Mouse (Mus musculus): ENCODE data around the gene Dab2ip. TPM values are rescaled to one million over a fixed set of nuclear protein-coding genes. Genes with fewer than 3 reads are reported as not detected.
A peak's percentile ranks its signal among the peaks of the same experiment; 100 is the strongest.

Gene Dab2ip
- total and polyA plus RNA-seq, 2 experiments = 4.1 to 8.4 TPM

GRCm38 (mm10) chr2:35760867-35761266, 202.8 kb downstream of the Dab2ip start:
- no peaks in the 10 kb centered on the region for H3K27me3 ChIP-seq (ENCODE audit: control insufficient read depth, insufficient read depth, low read length)
- DNase-seq (ENCODE audit: extremely low read depth, low read depth, low spot score) = no peak
- no peaks in the 10 kb centered on the region for H3K36me3 ChIP-seq (ENCODE audit: control insufficient read depth, insufficient read depth, low read length)
- TF ChIP-seq CTCF (IDR thresholded peaks at IDR 0.05; ENCODE audit: low read depth, low read length) (no peak), POLR2A (IDR thresholded peaks at IDR 0.05; ENCODE audit: extremely low read depth, insufficient read depth, low read length) (no peak)
- H3K4me3 ChIP-seq (ENCODE audit: insufficient read depth, low read depth, low read length) = no peak overlapping the region
- H3K79me2 ChIP-seq (ENCODE audit: control insufficient read depth, insufficient read depth, low read length) = no peaks in the 10 kb centered on the region
- no peaks in the 10 kb centered on the region for H3K4me1 ChIP-seq (ENCODE audit: control insufficient read depth, insufficient read depth, low read length)
- H3K27ac ChIP-seq (replicated peaks; ENCODE audit: insufficient read depth, low read depth, low read length) = no peak overlapping the region
- no peak overlapping the region for H3K9ac ChIP-seq (ENCODE audit: low read depth, low read length)

GRCm38 (mm10) chr2:35761458-35761857, 203.4 kb downstream of the Dab2ip start:
- no peak overlapping the region for H3K4me3 ChIP-seq (ENCODE audit: insufficient read depth, low read depth, low read length)
- H3K27me3 ChIP-seq (ENCODE audit: control insufficient read depth, insufficient read depth, low read length) = no peaks in the 10 kb centered on the region
- WGBS = 83% methylated on average over 5 of the region's 5 CpGs
- H3K27ac ChIP-seq (replicated peaks; ENCODE audit: insufficient read depth, low read depth, low read length) = no peak overlapping the region
- no peak for DNase-seq (ENCODE audit: extremely low read depth, low read depth, low spot score)
- no peaks in the 10 kb centered on the region for H3K79me2 ChIP-seq (ENCODE audit: control insufficient read depth, insufficient read depth, low read length)
- H3K36me3 ChIP-seq (ENCODE audit: control insufficient read depth, insufficient read depth, low read length) = no peaks in the 10 kb centered on the region
- TF ChIP-seq CTCF (IDR thresholded peaks at IDR 0.05; ENCODE audit: low read depth, low read length) (peak; percentile 15; the same call in 1 of the 2 replicates), POLR2A (IDR thresholded peaks at IDR 0.05; ENCODE audit: extremely low read depth, insufficient read depth, low read length) (no peak)
- no peaks in the 10 kb centered on the region for H3K4me1 ChIP-seq (ENCODE audit: control insufficient read depth, insufficient read depth, low read length)
- no peak overlapping the region for H3K9ac ChIP-seq (ENCODE audit: low read depth, low read length)

GRCm38 (mm10) chr2:35763818-35764217, 205.8 kb downstream of the Dab2ip start:
- H3K4me3 ChIP-seq (ENCODE audit: insufficient read depth, low read depth, low read length) = no peak overlapping the region
- H3K79me2 ChIP-seq (ENCODE audit: control insufficient read depth, insufficient read depth, low read length) = no peaks in the 10 kb centered on the region
- no peak overlapping the region for H3K9ac ChIP-seq (ENCODE audit: low read depth, low read length)
- no peaks in the 10 kb centered on the region for H3K4me1 ChIP-seq (ENCODE audit: control insufficient read depth, insufficient read depth, low read length)
- no peak overlapping the region for H3K27ac ChIP-seq (replicated peaks; ENCODE audit: insufficient read depth, low read depth, low read length)
- TF ChIP-seq CTCF (IDR thresholded peaks at IDR 0.05; ENCODE audit: low read depth, low read length) = no peak
- no peak for TF ChIP-seq POLR2A (IDR thresholded peaks at IDR 0.05; ENCODE audit: extremely low read depth, insufficient read depth, low read length)
- no peaks in the 10 kb centered on the region for H3K36me3 ChIP-seq (ENCODE audit: control insufficient read depth, insufficient read depth, low read length)
- no peak for DNase-seq (ENCODE audit: extremely low read depth, low read depth, low spot score)
- WGBS = 91% methylated on average over 7 of the region's 7 CpGs
- H3K27me3 ChIP-seq (ENCODE audit: control insufficient read depth, insufficient read depth, low read length) = no peaks in the 10 kb centered on the region

DNA sequence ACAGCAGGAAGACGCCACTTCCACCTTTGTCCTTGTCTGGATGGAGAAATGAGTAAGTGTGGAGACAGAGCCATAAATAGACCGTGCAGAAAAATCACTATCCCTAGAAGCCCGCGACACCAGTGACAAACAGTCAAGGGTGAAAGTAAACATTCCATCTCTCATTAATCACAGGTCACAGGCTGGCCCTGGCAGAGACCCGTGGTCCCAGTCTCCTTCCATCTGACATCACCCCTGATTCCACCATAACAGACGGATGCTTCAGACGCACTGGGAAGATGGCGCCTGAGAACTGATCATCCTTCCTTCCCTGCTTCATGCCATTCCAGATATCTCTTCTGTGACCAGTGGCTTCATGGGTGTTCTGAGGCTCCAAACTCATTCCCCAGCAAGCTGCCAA, 206.3 kb downstream of the Dab2ip start:
- Histone ChIP-seq H3K4me3 (ENCODE audit: insufficient read depth, low read depth, low read length) (no peak overlapping the region), H3K27ac (replicated peaks; ENCODE audit: insufficient read depth, low read depth, low read length) (no peak overlapping the region), H3K79me2 (ENCODE audit: control insufficient read depth, insufficient read depth, low read length) (no peaks in the 10 kb centered on the region), H3K27me3 (ENCODE audit: control insufficient read depth, insufficient read depth, low read length) (no peaks in the 10 kb centered on the region), H3K4me1 (ENCODE audit: control insufficient read depth, insufficient read depth, low read length) (no peaks in the 10 kb centered on the region), H3K9ac (ENCODE audit: low read depth, low read length) (no peak overlapping the region), H3K36me3 (ENCODE audit: control insufficient read depth, insufficient read depth, low read length) (no peaks in the 10 kb centered on the region)
- TF ChIP-seq POLR2A (IDR thresholded peaks at IDR 0.05; ENCODE audit: extremely low read depth, insufficient read depth, low read length) (no peak), CTCF (IDR thresholded peaks at IDR 0.05; ENCODE audit: low read depth, low read length) (no peak)
- WGBS = 56% methylated on average over 8 of the region's 8 CpGs
- DNase-seq (ENCODE audit: extremely low read depth, low read depth, low spot score) = no peak

- no peaks in the 10 kb centered on the region for H3K4me1 ChIP-seq (ENCODE audit: control insufficient read depth, insufficient read depth, low read length)
- H3K36me3 ChIP-seq (ENCODE audit: control insufficient read depth, insufficient read depth, low read length) = no peaks in the 10 kb centered on the region
- TF ChIP-seq CTCF (IDR thresholded peaks at IDR 0.05; ENCODE audit: low read depth, low read length) = no peak
- TF ChIP-seq POLR2A (IDR thresholded peaks at IDR 0.05; ENCODE audit: extremely low read depth, insufficient read depth, low read length) = no peak
- 62% methylated on average over 14 of the region's 14 CpGs for WGBS
- H3K79me2 ChIP-seq (ENCODE audit: control insufficient read depth, insufficient read depth, low read length) = no peaks in the 10 kb centered on the region
- H3K4me3 ChIP-seq (ENCODE audit: insufficient read depth, low read depth, low read length) = no peak overlapping the region
- no peak overlapping the region for H3K27ac ChIP-seq (replicated peaks; ENCODE audit: insufficient read depth, low read depth, low read length)
- H3K9ac ChIP-seq (ENCODE audit: low read depth, low read length) = no peak overlapping the region
- no peak for DNase-seq (ENCODE audit: extremely low read depth, low read depth, low spot score)
- H3K27me3 ChIP-seq (ENCODE audit: control insufficient read depth, insufficient read depth, low read length) = no peaks in the 10 kb centered on the region
Measured at GRCm38 (mm10) chr2:35767834-35768537, 209.9 kb downstream of the Dab2ip start.

- no peak overlapping the region for H3K27ac ChIP-seq (replicated peaks; ENCODE audit: insufficient read depth, low read depth, low read length)
- no peaks in the 10 kb centered on the region for H3K79me2 ChIP-seq (ENCODE audit: control insufficient read depth, insufficient read depth, low read length)
- H3K9ac ChIP-seq (ENCODE audit: low read depth, low read length) = no peak overlapping the region
- no peak overlapping the region for H3K4me3 ChIP-seq (ENCODE audit: insufficient read depth, low read depth, low read length)
- H3K4me1 ChIP-seq (ENCODE audit: control insufficient read depth, insufficient read depth, low read length) = no peaks in the 10 kb centered on the region
- H3K27me3 ChIP-seq (ENCODE audit: control insufficient read depth, insufficient read depth, low read length) = no peaks in the 10 kb centered on the region
- WGBS = 68% methylated on average over 4 of the region's 4 CpGs
- DNase-seq (ENCODE audit: extremely low read depth, low read depth, low spot score) = no peak
- no peak for TF ChIP-seq POLR2A (IDR thresholded peaks at IDR 0.05; ENCODE audit: extremely low read depth, insufficient read depth, low read length)
- no peak for TF ChIP-seq CTCF (IDR thresholded peaks at IDR 0.05; ENCODE audit: low read depth, low read length)
- no peaks in the 10 kb centered on the region for H3K36me3 ChIP-seq (ENCODE audit: control insufficient read depth, insufficient read depth, low read length)
Measured at GRCm38 (mm10) chr2:35768538-35769238, 210.6 kb downstream of the Dab2ip start.

Data from liver, adult 2 months (tissue).